Mouse (Mus musculus) heart, postnatal 0 days (tissue): ENCODE data around the gene Prss23.

Experiments used
- CTCF ChIP-seq: IDR thresholded peaks from 2 replicates; pipeline ENCODE4 v1.5.1; 2016; ENCODE audit warnings: antibody characterized with exemption, control low read depth, low read depth
- EP300 ChIP-seq: IDR thresholded peaks from 2 replicates; pipeline ENCODE4 v1.6.1; 2016; ENCODE audit warnings: antibody characterized with exemption, low read depth

DNA sequence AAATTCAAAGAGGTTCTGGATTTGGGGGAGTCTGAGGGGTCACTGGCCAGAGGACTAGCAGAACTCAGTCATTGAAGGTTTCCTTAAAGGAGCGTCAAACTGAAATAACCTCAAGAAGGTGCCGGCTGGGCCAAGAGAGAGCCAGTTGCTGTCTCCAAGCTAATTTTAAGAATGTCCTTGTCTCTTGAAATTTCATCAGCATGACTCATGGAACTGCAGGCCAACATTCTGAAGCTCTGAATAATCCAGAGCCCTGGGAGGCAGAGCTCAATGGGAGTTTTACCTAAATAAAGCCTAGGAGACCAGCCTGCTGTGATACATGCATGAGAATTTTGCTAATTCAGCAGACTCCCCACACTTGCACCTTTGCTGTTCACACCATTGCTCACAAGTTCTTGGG is 36.5 kb upstream of the Prss23 start:
- no peak for TF ChIP-seq CTCF
- TF ChIP-seq EP300: no peak
